Mouse (Mus musculus) heart, adult 9 months (tissue): ENCODE measurements at regions not wholly inside any gene's neighbourhood (a gene's known extent, or its start where the extent isn't known, plus 50 kb on each side); places are given as distances from the start of the nearest gene placed in this dataset.

Experiments
- DNase-seq, 2 experiments: peaks; one replicate each; pipeline ENCODE4 v3.0.0; 2022; ENCODE audit warnings: low spot score in 2 of 2

DNA sequence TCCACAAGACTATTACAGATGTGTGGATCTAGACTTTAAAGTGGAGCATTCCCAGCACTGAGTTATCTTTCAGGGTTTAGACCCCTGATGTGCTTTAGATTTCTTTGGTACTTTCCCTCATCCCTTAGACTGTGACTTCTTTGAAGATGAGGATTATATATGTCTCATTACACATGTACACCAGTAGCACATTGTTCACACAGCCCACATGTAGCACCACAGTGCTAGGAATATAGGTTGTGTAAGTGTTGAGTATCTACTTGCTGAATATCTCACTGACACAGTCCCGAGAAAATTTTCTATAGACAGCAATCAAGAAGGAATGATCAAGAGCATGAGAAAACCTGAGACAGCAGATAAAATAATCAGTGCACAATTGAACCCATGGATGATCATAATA, 243.4 kb upstream of the Brinp1 start:
- DNase-seq, result no peak

- DNase-seq, result no peak
Observed at GRCm38 (mm10) chr4:69196094-69196493, 241.9 kb upstream of the Brinp1 start.

DNA sequence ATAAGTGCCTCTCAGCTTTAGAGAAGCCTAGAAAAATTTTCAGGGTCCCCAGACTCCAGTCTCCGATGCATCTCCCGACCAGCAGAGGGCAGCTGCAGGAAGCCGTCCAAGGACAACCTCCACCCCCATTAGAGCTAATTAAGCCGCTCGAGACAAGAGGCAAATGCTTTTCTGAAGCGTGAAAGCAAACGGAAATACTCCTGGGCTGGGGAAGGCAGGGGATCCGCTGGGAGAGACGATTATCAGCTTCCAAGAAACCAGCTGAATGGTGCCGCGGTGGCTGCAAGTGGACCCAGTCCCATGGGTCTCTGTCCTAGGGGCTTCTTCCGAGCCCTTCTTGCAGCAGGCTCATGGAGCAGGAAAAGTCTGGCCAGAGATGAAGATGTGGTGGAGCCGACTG, 241.4 kb upstream of the Brinp1 start:
- DNase-seq, result peak; percentile 2
